Mouse (Mus musculus) erythroid progenitor cell, adult 5-6 weeks (primary cell): ENCODE results near the gene Grm4. TPM values are rescaled to one million over a fixed set of nuclear protein-coding genes. Genes with fewer than 3 reads are reported as not detected.

ENCODE experiments used
- ATAC-seq: replicated peaks from 2 replicates; pipeline ENCODE4 v1.8.0; 2016; ENCODE audit warnings: moderate number of reproducible peaks, mild to moderate bottlenecking, moderate TSS enrichment, inconsistent platforms; ENCODE audit not compliant: poor library complexity, low FRiP score, severe bottlenecking
- total RNA-seq, 2 experiments: library from RNA; stranded (forward) in 1 of 2; stranded (reverse) in 1 of 2; fragments of 150-400 nt in 1 of 2; fragments of 186-747, 209-891 nt in 1 of 2; gene quantifications; 2 replicates each; pipeline versions ENCODE4 v1.2.3 to v1.2.4; 2015 to 2017; ENCODE audit warnings: low replicate concordance in 2 of 2

Gene Grm4
- total RNA-seq, 2 experiments from 2014 or later = not detected

GRCm38 (mm10) chr17:27552215-27553201, 31.3 kb upstream of the Grm4 start:
- ATAC-seq = no peak

DNA sequence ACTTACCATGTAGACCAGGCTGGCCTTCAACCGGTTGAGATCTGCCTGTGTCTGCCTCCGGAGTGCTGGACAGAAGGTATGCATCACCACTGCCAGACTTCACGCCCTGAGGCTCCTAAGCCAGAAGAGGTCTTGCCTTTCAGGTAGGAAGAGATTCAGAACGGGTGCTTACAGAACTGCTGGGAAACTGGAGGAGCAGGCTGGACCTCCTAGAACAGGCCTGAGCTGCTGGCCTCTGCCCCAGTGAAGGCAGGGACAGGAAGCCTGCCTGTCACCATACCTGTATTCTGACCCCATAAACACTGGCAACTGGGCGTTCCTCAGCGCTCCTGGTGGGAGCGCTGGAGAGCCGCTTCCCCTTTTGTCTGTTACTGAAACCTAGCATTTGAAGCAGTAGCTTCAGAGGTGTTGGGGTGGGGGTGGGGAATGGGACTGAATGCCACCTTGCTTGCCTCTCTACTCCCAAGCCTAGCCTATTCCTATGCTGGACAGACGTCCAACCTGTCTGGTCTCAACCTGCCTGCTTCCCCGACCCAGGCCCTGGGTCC, 30.3 kb upstream of the Grm4 start:
- no peak for ATAC-seq

- no peak for ATAC-seq
Measured at GRCm38 (mm10) chr17:27549234-27549633, 28.0 kb upstream of the Grm4 start.

GRCm38 (mm10) chr17:27547253-27547868, 26.2 kb upstream of the Grm4 start:
- ATAC-seq = no peak

GRCm38 (mm10) chr17:27546574-27547085, 25.4 kb upstream of the Grm4 start:
- no peak for ATAC-seq

DNA sequence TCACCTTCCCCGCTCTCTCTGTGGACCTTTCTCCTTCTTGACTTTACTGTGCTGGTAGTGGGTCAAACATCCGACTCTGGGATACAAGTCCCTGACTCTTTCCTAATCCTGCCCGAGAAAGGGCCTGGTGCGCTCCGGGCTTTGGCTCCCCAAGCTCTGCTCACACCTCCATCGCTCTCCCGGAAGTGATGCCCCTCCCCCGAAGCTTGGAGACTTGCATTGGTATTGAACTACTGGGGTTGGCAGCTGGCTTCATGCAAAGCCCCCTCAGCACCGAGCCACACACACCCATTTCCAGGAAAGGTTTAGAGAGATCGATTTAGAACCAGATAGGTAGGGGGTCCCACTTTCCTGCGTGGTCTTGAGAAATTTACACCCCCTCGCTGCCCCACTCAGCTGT, 24.8 kb upstream of the Grm4 start:
- no peak for ATAC-seq

- ATAC-seq = no peak
Measured at GRCm38 (mm10) chr17:27544551-27544950, 23.3 kb upstream of the Grm4 start.

GRCm38 (mm10) chr17:27541984-27542383, 20.8 kb upstream of the Grm4 start:
- ATAC-seq = no peak

DNA sequence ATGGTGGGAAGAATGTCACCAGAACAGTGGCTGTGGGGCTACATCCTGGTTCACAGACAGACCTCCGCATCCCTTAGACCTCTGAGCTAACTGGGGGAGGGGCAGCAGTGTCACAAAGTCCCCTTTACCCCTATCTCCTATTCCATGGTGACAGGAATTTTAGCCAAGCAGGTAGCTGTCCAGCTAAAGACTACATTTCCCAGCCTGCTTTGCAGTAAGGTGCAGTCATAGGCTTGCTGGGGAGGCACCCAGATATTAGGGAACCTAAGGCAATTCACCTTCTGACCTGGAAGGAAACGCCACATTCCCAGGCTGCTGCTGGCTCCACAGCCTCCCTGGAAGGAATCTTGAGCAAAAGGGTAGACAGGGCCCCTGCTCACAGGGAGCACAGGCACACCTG, 20.1 kb upstream of the Grm4 start:
- ATAC-seq = no peak

DNA sequence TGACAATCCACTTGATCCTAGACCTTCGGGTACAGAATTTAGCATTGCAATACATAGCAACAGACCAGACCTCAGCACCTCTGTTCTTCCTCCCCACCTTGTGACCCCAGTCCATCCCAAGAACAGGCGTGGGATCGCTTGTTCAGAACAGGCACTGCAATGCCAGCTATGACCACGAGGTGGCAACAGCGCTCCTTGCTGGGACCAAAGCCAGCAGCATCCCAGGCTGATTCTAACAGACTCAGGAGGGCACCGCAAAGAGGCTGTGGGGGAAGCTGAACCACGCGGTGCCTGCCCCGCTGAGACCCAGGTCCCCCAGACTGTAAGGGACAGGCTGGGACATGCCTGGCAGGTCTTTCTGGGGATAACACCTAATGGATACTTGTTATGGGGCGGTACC, 13.5 kb upstream of the Grm4 start:
- peak; percentile 85 for ATAC-seq

GRCm38 (mm10) chr17:27533354-27533753, 12.2 kb upstream of the Grm4 start:
- ATAC-seq = no peak

DNA sequence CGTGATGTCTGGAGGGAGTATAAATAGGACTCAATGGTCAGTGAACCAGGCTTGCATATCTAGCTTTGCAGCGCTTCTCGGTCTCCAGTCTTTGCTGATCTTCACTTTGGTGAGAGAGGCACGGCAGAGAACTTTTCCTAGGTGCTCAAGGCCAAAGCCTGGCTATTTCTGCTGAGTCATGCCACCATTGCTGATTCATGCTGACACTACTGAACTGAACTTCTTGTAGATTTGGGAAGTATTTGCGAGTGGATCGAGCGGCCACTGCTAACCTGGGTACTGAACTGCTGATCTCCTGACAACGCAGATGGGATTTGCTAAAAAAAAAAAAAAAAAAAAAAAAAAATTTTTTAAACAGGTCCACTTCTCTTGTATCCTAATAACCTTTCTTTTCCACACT, 10.9 kb upstream of the Grm4 start:
- peak; percentile 61 for ATAC-seq

- ATAC-seq = no peak
Measured at GRCm38 (mm10) chr17:27528767-27529166, 7.6 kb upstream of the Grm4 start.

GRCm38 (mm10) chr17:27528030-27528429, 6.8 kb upstream of the Grm4 start:
- ATAC-seq = no peak

DNA sequence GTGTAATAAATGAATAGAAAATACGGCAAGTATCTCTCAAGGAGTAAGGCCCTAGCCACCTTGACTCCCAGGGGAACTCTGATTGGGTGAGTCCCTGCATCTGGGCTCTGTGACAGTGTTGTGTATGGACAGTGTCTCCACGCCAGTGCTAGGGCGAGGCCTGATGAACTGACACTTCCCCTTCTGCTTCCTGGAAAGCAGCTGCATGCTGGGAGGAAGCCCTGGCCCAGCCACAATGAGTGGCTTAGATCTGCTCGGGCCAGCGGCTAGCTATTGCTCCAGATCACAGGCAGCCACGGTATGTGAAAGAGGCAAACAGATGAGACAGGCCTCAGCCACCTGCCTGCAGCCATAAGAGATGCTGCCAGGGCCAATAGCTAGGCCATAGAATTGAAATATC, 6.0 kb upstream of the Grm4 start:
- no peak for ATAC-seq

GRCm38 (mm10) chr17:27523121-27523520, 1.9 kb upstream of the Grm4 start:
- ATAC-seq = no peak

GRCm38 (mm10) chr17:27520557-27520956, 646 bp downstream of the Grm4 start:
- ATAC-seq = no peak

GRCm38 (mm10) chr17:27518700-27519595, 2.3 kb downstream of the Grm4 start:
- ATAC-seq = no peak

GRCm38 (mm10) chr17:27518296-27518695, 2.9 kb downstream of the Grm4 start:
- no peak for ATAC-seq
